In genomic region chr15:80289436-80289835, GRCm38 (mm10) we compare ENCODE assay signal across 9 mouse cellular contexts. TPM values are rescaled to one million over a fixed set of nuclear protein-coding genes. Genes with fewer than 3 reads are reported as not detected.
DNase-seq lines count a peak whose midpoint lies in the region; ATAC-seq and TF ChIP-seq lines count a peak whose summit lies in the region.
"Had no signal": no experiment of that assay in that cellular context is flagged by ENCODE, and none has a peak within 500 bp of the region (broad histone marks: within the 10 kb centered on the region; RNA-seq: fewer than 3 reads in every experiment).

No protein-coding gene starts in this region.

- 0 out of 2 replicates have a peak, but pooled peaks cover 3% of the 10 kb centered on the region for H3K27me3 ChIP-seq in kidney, adult 2 months (replicated peaks; ENCODE audit: control insufficient read depth, insufficient read depth, low read length)
- peaks cover 61% of the 10 kb centered on the region for H3K27me3 ChIP-seq in kidney, embryonic 16.5 days (ENCODE audit: insufficient read depth, low read length)
- H3K27me3 ChIP-seq in midbrain, postnatal 0 days (ENCODE audit: insufficient read depth, low read length), result peaks cover 8% of the 10 kb centered on the region

- no peak for TF ChIP-seq POLR2A in kidney, adult 2 months (IDR thresholded peaks at IDR 0.05; ENCODE audit: low read depth, low read length)

- no peak overlapping the region for H3K27ac ChIP-seq in kidney, adult 2 months (ENCODE audit: insufficient read depth, low read depth, low read length)
- H3K27ac ChIP-seq in kidney, embryonic 16.5 days (ENCODE audit: low read length), result no peak overlapping the region
- no peak overlapping the region for H3K27ac ChIP-seq in midbrain, postnatal 0 days (ENCODE audit: low read depth, low read length)
- H3K27ac ChIP-seq: embryonic facial prominence, embryonic 12.5 days had no signal

- no peaks in the 10 kb centered on the region for H3K4me1 ChIP-seq in kidney, adult 2 months (ENCODE audit: control insufficient read depth, insufficient read depth, low read length)
- H3K4me1 ChIP-seq in kidney, embryonic 16.5 days (ENCODE audit: insufficient read depth, low read length), result 0 out of 2 replicates have a peak, but pooled peaks cover 4% of the 10 kb centered on the region
- H3K4me1 ChIP-seq in midbrain, postnatal 0 days (ENCODE audit: insufficient read depth, low read length), result peaks cover 2% of the 10 kb centered on the region; the same call in 1 of the 2 replicates

- TF ChIP-seq CTCF in kidney, adult 2 months (conservative IDR thresholded peaks at IDR 0.05; ENCODE audit: insufficient read depth, insufficient read length, low read depth, low read length), result peak; percentile 57
- TF ChIP-seq CTCF in midbrain, postnatal 0 days (IDR thresholded peaks at IDR 0.05), result peak; percentile 68

- no peaks in the 10 kb centered on the region for H3K9me3 ChIP-seq in kidney, embryonic 16.5 days (ENCODE audit: low read length)
- no peaks in the 10 kb centered on the region for H3K9me3 ChIP-seq in midbrain, postnatal 0 days (ENCODE audit: low read length)
- H3K9me3 ChIP-seq: embryonic facial prominence, embryonic 12.5 days had no signal

- no peak overlapping the region for H3K4me3 ChIP-seq in kidney, adult 2 months (ENCODE audit: insufficient read depth, low read depth, low read length)
- H3K4me3 ChIP-seq in kidney, embryonic 16.5 days (ENCODE audit: low read length), result no peak overlapping the region
- no peak overlapping the region for H3K4me3 ChIP-seq in midbrain, postnatal 0 days (ENCODE audit: low read depth, low read length)
- H3K4me3 ChIP-seq: embryonic facial prominence, embryonic 12.5 days had no signal

- 15% methylated on average over 10 of the region's 10 CpGs for WGBS in kidney, adult 2 months
- WGBS in kidney, embryonic 16.5 days, result 10% methylated on average over 10 of the region's 10 CpGs
- 11% methylated on average over 10 of the region's 10 CpGs for WGBS in midbrain, postnatal 0 days

- peak; percentile 73 for DNase-seq in kidney, adult 2 months
- DNase-seq in cerebellum, adult 11 months, result peak; percentile 81
- DNase-seq in frontal cortex, postnatal 14 days (ENCODE audit: low spot score in 2 of 2), result peak; percentile 66 to 68
- DNase-seq in hindlimb bud, embryonic 11.5 days (ENCODE audit: extremely low spot score, low read depth, low spot score), result peak; percentile 35
- peak; percentile 70 for DNase-seq in left cerebral cortex, postnatal 4 days
- peak; percentile 58 for DNase-seq in midbrain, postnatal 0 days (ENCODE audit: low spot score)
- DNase-seq in spleen, postnatal 36 days (ENCODE audit: low spot score in 2 of 2), result peak; percentile 77 to 81

- intact Hi-C loops in left cerebral cortex, postnatal 4 days (cut with DNase I), result loop anchor here (5.0 kb wide), 1 partner anchor 328 kb away; no protein-coding TSS in a partner anchor

- no peaks in the 10 kb centered on the region for H3K36me3 ChIP-seq in kidney, adult 2 months (ENCODE audit: control insufficient read depth, insufficient read depth, low read length)
- H3K36me3 ChIP-seq in kidney, embryonic 16.5 days (ENCODE audit: insufficient read depth, low read length), result no peaks in the 10 kb centered on the region
- no peaks in the 10 kb centered on the region for H3K36me3 ChIP-seq in midbrain, postnatal 0 days (ENCODE audit: insufficient read depth, low read length)
- H3K36me3 ChIP-seq: embryonic facial prominence, embryonic 12.5 days had no signal

- no peak for ATAC-seq in kidney, embryonic 16.5 days (ENCODE audit: low FRiP score, low TSS enrichment)
- no peak for ATAC-seq in midbrain, postnatal 0 days (ENCODE audit: low FRiP score)

- H3K9ac ChIP-seq in kidney, embryonic 16.5 days (replicated peaks; ENCODE audit: low read length), result no peak overlapping the region
- no peak overlapping the region for H3K9ac ChIP-seq in midbrain, postnatal 0 days (replicated peaks; ENCODE audit: low read length, poor library complexity, severe bottlenecking)
- H3K9ac ChIP-seq: embryonic facial prominence, embryonic 12.5 days had no signal

- H3K4me2 ChIP-seq in kidney, embryonic 16.5 days (replicated peaks; ENCODE audit: low read depth, low read length), result no peak overlapping the region
- peak overlapping the region; percentile 92 for H3K4me2 ChIP-seq in midbrain, postnatal 0 days (ENCODE audit: low read depth, low read length, poor library complexity, severe bottlenecking)
- H3K4me2 ChIP-seq: embryonic facial prominence, embryonic 12.5 days had no signal

RNA-seq across cellular contexts. Expression of gene Cacna1i, which starts 2.4 kb away (rescaled TPM):
- 0.16 and 0.89 TPM in 2 replicates for polyA plus RNA-seq in kidney, adult 2 months (2012; rRNA removed)
- not detected in 2 replicates for polyA plus RNA-seq in kidney, embryonic 16.5 days (2015; fragmentation: Nextera tagmentation; extraction: Ambion mirVana)
- 10 to 100 TPM; 43.3 to 44.4 TPM for total RNA-seq in left cerebral cortex, postnatal 4 days (2021)
- 14.6 and 23.2 TPM in 2 replicates for total RNA-seq in midbrain, postnatal 0 days (2014; rRNA removed)
- 0.65 and 1.1 TPM in 2 replicates for polyA plus RNA-seq in midbrain, postnatal 0 days (2015; fragmentation: Nextera tagmentation; extraction: Ambion mirVana)

RNA-seq across cellular contexts. Expression of gene Rps19bp1, which starts 25.3 kb away (rescaled TPM):
- 25.8 and 29.9 TPM in 2 replicates for polyA plus RNA-seq in kidney, adult 2 months (2012; rRNA removed)
- polyA plus RNA-seq in kidney, embryonic 16.5 days (2015; fragmentation: Nextera tagmentation; extraction: Ambion mirVana), result 48.5 and 50.8 TPM in 2 replicates
- 10 to 100 TPM; 45.1 to 50.3 TPM for total RNA-seq in left cerebral cortex, postnatal 4 days (2021)
- total RNA-seq in midbrain, postnatal 0 days (2014; rRNA removed), result 34.5 and 43.8 TPM in 2 replicates
- polyA plus RNA-seq in midbrain, postnatal 0 days (2015; fragmentation: Nextera tagmentation; extraction: Ambion mirVana), result 86.9 and 87.1 TPM in 2 replicates

RNA-seq across cellular contexts. Expression of gene Atf4, which starts 34.5 kb away (rescaled TPM):
- polyA plus RNA-seq in kidney, adult 2 months (2012; rRNA removed), result 92.3 and 126 TPM in 2 replicates
- polyA plus RNA-seq in kidney, embryonic 16.5 days (2015; fragmentation: Nextera tagmentation; extraction: Ambion mirVana), result 127 and 132 TPM in 2 replicates
- total RNA-seq in left cerebral cortex, postnatal 4 days (2021), result 100 to 1,000 TPM; 116 to 119 TPM
- total RNA-seq in midbrain, postnatal 0 days (2014; rRNA removed), result 151 and 168 TPM in 2 replicates
- polyA plus RNA-seq in midbrain, postnatal 0 days (2015; fragmentation: Nextera tagmentation; extraction: Ambion mirVana), result 107 and 110 TPM in 2 replicates

RNA-seq across cellular contexts. Expression of gene AC140267.1, which starts 53.8 kb away (rescaled TPM):
- not detected in 2 replicates for polyA plus RNA-seq in kidney, adult 2 months (2012; rRNA removed)
- polyA plus RNA-seq in kidney, embryonic 16.5 days (2015; fragmentation: Nextera tagmentation; extraction: Ambion mirVana), result 3.3 TPM in 1 of 2 replicates, not detected in the other
- 10 to 100 TPM; 21.1 to 22.2 TPM for total RNA-seq in left cerebral cortex, postnatal 4 days (2021)
- total RNA-seq in midbrain, postnatal 0 days (2014; rRNA removed), result not detected in 2 replicates
- polyA plus RNA-seq in midbrain, postnatal 0 days (2015; fragmentation: Nextera tagmentation; extraction: Ambion mirVana), result 5.1 and 5.6 TPM in 2 replicates

RNA-seq across cellular contexts. Expression of gene Mief1, which starts 55.6 kb away (rescaled TPM):
- polyA plus RNA-seq in kidney, adult 2 months (2012; rRNA removed), result 16.3 and 16.9 TPM in 2 replicates
- polyA plus RNA-seq in kidney, embryonic 16.5 days (2015; fragmentation: Nextera tagmentation; extraction: Ambion mirVana), result 36.3 and 38.1 TPM in 2 replicates
- 10 to 100 TPM; 29.3 to 30.6 TPM for total RNA-seq in left cerebral cortex, postnatal 4 days (2021)
- total RNA-seq in midbrain, postnatal 0 days (2014; rRNA removed), result 46.3 and 47.2 TPM in 2 replicates
- 19.4 and 21.9 TPM in 2 replicates for polyA plus RNA-seq in midbrain, postnatal 0 days (2015; fragmentation: Nextera tagmentation; extraction: Ambion mirVana)
